Mouse (Mus musculus) neural tube, postnatal 0 days (tissue): ENCODE results near the gene Aga. TPM values are rescaled to one million over a fixed set of nuclear protein-coding genes. Genes with fewer than 3 reads are reported as not detected.

Source experiments
- polyA plus RNA-seq: library from polyadenylated mRNA; unstranded; fragments of >200 nt; fragmentation: Nextera tagmentation; extraction: Ambion mirVana; gene quantifications from 2 replicates; pipeline ENCODE4 v1.2.1, GENCODE M21; 2015

Aga gene
- polyA plus RNA-seq = 17.4 and 19.4 TPM in 2 replicates

GRCm38 (mm10) chr8:53511551-53512127 lies at the start of gene Aga:
TSS of gene Aga (plus strand) at chr8:53511727.

Other genes starting within 250 kb of the Aga start
- 1.9 and 2.8 TPM in 2 replicates for gene Neil3, start 127.3 kb downstream of the Aga start, polyA plus RNA-seq